ENCODE assay signal across 12 mouse cellular contexts in genomic region chr9:122083698-122084097, GRCm38 (mm10). TPM values are rescaled to one million over a fixed set of nuclear protein-coding genes. Genes with fewer than 3 reads are reported as not detected.
DNase-seq lines count a peak whose midpoint lies in the region; ATAC-seq and TF ChIP-seq lines count a peak whose summit lies in the region.
"Had no signal": no experiment of that assay in that cellular context is flagged by ENCODE, and none has a peak within 500 bp of the region (broad histone marks: within the 10 kb centered on the region; RNA-seq: fewer than 3 reads in every experiment).

No protein-coding gene starts in this region.

- no peaks in the 10 kb centered on the region for H3K27me3 ChIP-seq in heart, embryonic 15.5 days
- H3K27me3 ChIP-seq in limb, embryonic 13.5 days: no peaks in the 10 kb centered on the region
- H3K27me3 ChIP-seq in limb, embryonic 10.5 days (ENCODE audit: low read depth, poor library complexity, severe bottlenecking): no peaks in the 10 kb centered on the region
- H3K27me3 ChIP-seq in testis, adult 2 months (ENCODE audit: control insufficient read depth, insufficient read depth, low read length): no peaks in the 10 kb centered on the region
- no peaks in the 10 kb centered on the region for H3K27me3 ChIP-seq in forebrain, embryonic 12.5 days

- no peak for DNase-seq in heart, adult 18-20 months
- DNase-seq in limb, embryonic 10.5 days (ENCODE audit: low spot score): no peak
- DNase-seq in testis, postnatal 14 days (ENCODE audit: low spot score): no peak
- DNase-seq: cerebellum, adult 8-10 months; right cerebral cortex, postnatal 4 days had no signal

- TF ChIP-seq POLR2A in testis, adult 2 months (IDR thresholded peaks at IDR 0.05; ENCODE audit: control insufficient read depth, low read depth, low read length): no peak

- no peak overlapping the region for H3K4me3 ChIP-seq in heart, embryonic 15.5 days
- no peak overlapping the region for H3K4me3 ChIP-seq in limb, embryonic 13.5 days
- H3K4me3 ChIP-seq in limb, embryonic 10.5 days: no peak overlapping the region
- no peak overlapping the region for H3K4me3 ChIP-seq in testis, adult 2 months (ENCODE audit: control insufficient read depth, low read depth, low read length)
- no peak overlapping the region for H3K4me3 ChIP-seq in forebrain, embryonic 12.5 days (replicated peaks)
- H3K4me3 ChIP-seq: erythroblast, embryonic 14.5 days had no signal

- H3K9me3 ChIP-seq in heart, embryonic 15.5 days (replicated peaks): no peaks in the 10 kb centered on the region
- no peaks in the 10 kb centered on the region for H3K9me3 ChIP-seq in limb, embryonic 13.5 days
- H3K9me3 ChIP-seq in limb, embryonic 10.5 days (replicated peaks): no peaks in the 10 kb centered on the region
- no peaks in the 10 kb centered on the region for H3K9me3 ChIP-seq in forebrain, embryonic 12.5 days
- H3K9me3 ChIP-seq: G1E had no signal

- peak overlapping the region; percentile 73 for H3K27ac ChIP-seq in heart, embryonic 15.5 days
- peak overlapping the region; percentile 39; the same call in 1 of the 2 replicates for H3K27ac ChIP-seq in limb, embryonic 13.5 days
- H3K27ac ChIP-seq in limb, embryonic 10.5 days: no peak overlapping the region
- H3K27ac ChIP-seq in testis, adult 2 months (ENCODE audit: control insufficient read depth, insufficient read depth, low read depth, low read length): 0 out of 2 replicates have a peak overlapping the region, but pooled peaks have one; percentile 21
- H3K27ac ChIP-seq in forebrain, embryonic 12.5 days: no peak overlapping the region

- 84% methylated on average over 4 of the region's 4 CpGs for WGBS in heart, embryonic 15.5 days
- 40% methylated on average over 4 of the region's 4 CpGs for WGBS in limb, embryonic 13.5 days
- 82% methylated on average over 4 of the region's 4 CpGs for WGBS in limb, embryonic 10.5 days
- 79% methylated on average over 4 of the region's 4 CpGs for WGBS in forebrain, embryonic 12.5 days

- ATAC-seq in heart, embryonic 15.5 days (replicated peaks; ENCODE audit: insufficient number of reproducible peaks, insufficient read depth, low FRiP score, low read depth): no peak
- no peak for ATAC-seq in limb, embryonic 13.5 days (ENCODE audit: low FRiP score, low read depth)
- ATAC-seq in forebrain, embryonic 12.5 days (ENCODE audit: low FRiP score): no peak

- H3K4me2 ChIP-seq in heart, embryonic 15.5 days: no peak overlapping the region
- H3K4me2 ChIP-seq in limb, embryonic 13.5 days (replicated peaks): no peak overlapping the region
- no peak overlapping the region for H3K4me2 ChIP-seq in forebrain, embryonic 12.5 days
- H3K4me2 ChIP-seq: midbrain, embryonic 11.5 days had no signal

- no peak for TF ChIP-seq CTCF in testis, adult 2 months (IDR thresholded peaks at IDR 0.05; ENCODE audit: control insufficient read depth, insufficient read depth, insufficient replicate concordance, low read depth, low read length)

- no peaks in the 10 kb centered on the region for H3K36me3 ChIP-seq in heart, embryonic 15.5 days
- no peaks in the 10 kb centered on the region for H3K36me3 ChIP-seq in limb, embryonic 13.5 days
- H3K36me3 ChIP-seq in limb, embryonic 10.5 days: no peaks in the 10 kb centered on the region
- no peaks in the 10 kb centered on the region for H3K36me3 ChIP-seq in testis, adult 2 months (ENCODE audit: control insufficient read depth, insufficient read depth, low read length)
- no peaks in the 10 kb centered on the region for H3K36me3 ChIP-seq in forebrain, embryonic 12.5 days (replicated peaks)
- H3K36me3 ChIP-seq: G1E had no signal

- no peak overlapping the region for H3K9ac ChIP-seq in heart, embryonic 15.5 days
- H3K9ac ChIP-seq in limb, embryonic 13.5 days: no peak overlapping the region
- H3K9ac ChIP-seq in forebrain, embryonic 12.5 days: no peak overlapping the region

- peaks cover 8% of the 10 kb centered on the region for H3K4me1 ChIP-seq in heart, embryonic 15.5 days (replicated peaks)
- peaks cover 10% of the 10 kb centered on the region; the same call in 1 of the 2 replicates for H3K4me1 ChIP-seq in limb, embryonic 13.5 days
- 0 out of 2 replicates have a peak, but pooled peaks cover 4% of the 10 kb centered on the region for H3K4me1 ChIP-seq in limb, embryonic 10.5 days
- peaks cover 4% of the 10 kb centered on the region for H3K4me1 ChIP-seq in testis, adult 2 months (ENCODE audit: control insufficient read depth, insufficient read depth, low read length)
- peaks cover 13% of the 10 kb centered on the region; the same call in 1 of the 2 replicates for H3K4me1 ChIP-seq in forebrain, embryonic 12.5 days

RNA-seq across cellular contexts. Expression of gene Snrk, which starts 33.4 kb away (rescaled TPM):
- 47.3 and 49.9 TPM in 2 replicates for polyA plus RNA-seq in heart, embryonic 15.5 days (2015; fragmentation: Nextera tagmentation; extraction: Ambion mirVana)
- total RNA-seq in heart, adult 18-20 months (2021): 100 to 1,000 TPM; 163 to 170 TPM
- polyA plus RNA-seq in limb, embryonic 13.5 days (2015; fragmentation: Nextera tagmentation; extraction: Ambion mirVana): 48.3 and 56.1 TPM in 2 replicates
- 26.6 and 41.1 TPM in 2 replicates for polyA plus RNA-seq in limb, embryonic 10.5 days (2016; fragmentation: Nextera tagmentation; extraction: Ambion mirVana)
- polyA plus RNA-seq in testis, adult 2 months (2012; rRNA removed): 18.7 and 29.5 TPM in 2 replicates
- polyA plus RNA-seq in forebrain, embryonic 12.5 days (2016; fragmentation: Nextera tagmentation; extraction: Ambion mirVana): 51.1 and 60.4 TPM in 2 replicates

Comparison
In these comparisons a context has a peak if more than half of its experiments do, and no peak if none do; other contexts are left out.
1. H3K27ac ChIP-seq: peak in heart, embryonic 15.5 days (single experiment), limb, embryonic 13.5 days (single experiment) and testis, adult 2 months (single experiment); none in limb, embryonic 10.5 days (single experiment) and forebrain, embryonic 12.5 days (single experiment).